Mouse (Mus musculus) midbrain, embryonic 10.5 days (tissue): ENCODE data around the gene Rgs10. TPM values are rescaled to one million over a fixed set of nuclear protein-coding genes. Genes with fewer than 3 reads are reported as not detected.

Experiments used
- DNase-seq: peaks from one replicate; pipeline ENCODE4 v3.0.0-alpha.2; 2017; ENCODE audit warnings: low spot score
- H3K27ac ChIP-seq: fragments of 300-500 bp; sonication (generic); replicated peaks from 2 replicates; pipeline ENCODE4 v1.5.1; 2016; ENCODE audit warnings: mild to moderate bottlenecking
- H3K27me3 ChIP-seq: fragments of 300-500 bp; sonication (generic); 2 replicates; pipeline ENCODE4 v1.6.1; 2016; ENCODE audit warnings: low read depth, mild to moderate bottlenecking; ENCODE audit not compliant: poor library complexity, severe bottlenecking
- H3K36me3 ChIP-seq: fragments of 300-500 bp; sonication (generic); 2 replicates; pipeline ENCODE4 v1.6.1; 2016; ENCODE audit warnings: mild to moderate bottlenecking, moderate library complexity
- H3K4me1 ChIP-seq: fragments of 300-500 bp; sonication (generic); 2 replicates; pipeline ENCODE4 v1.6.1; 2016
- H3K4me3 ChIP-seq: fragments of 300-500 bp; sonication (generic); 2 replicates; pipeline ENCODE4 v1.5.1; 2016; ENCODE audit warnings: mild to moderate bottlenecking, moderate library complexity
- H3K9me3 ChIP-seq: fragments of 300-500 bp; sonication (generic); replicated peaks from 2 replicates; pipeline ENCODE4 v1.6.1; 2016; ENCODE audit warnings: mild to moderate bottlenecking
- WGBS: fragments of 180-500 bp; shearing (Covaris S2); methylation state at CpG from one replicate; pipeline ENCODE4 v1.1.7; 2016; 5-methylcytosine and 5-hydroxymethylcytosine counted together
- polyA plus RNA-seq: library from polyadenylated mRNA; unstranded; fragments of >200 nt; fragmentation: Nextera tagmentation; extraction: Ambion mirVana; gene quantifications from 2 replicates; pipeline ENCODE4 v1.2.1, GENCODE M21; 2016

Rgs10 gene
- polyA plus RNA-seq, 1 experiment from 2014 or later = 6.0 TPM

DNA sequence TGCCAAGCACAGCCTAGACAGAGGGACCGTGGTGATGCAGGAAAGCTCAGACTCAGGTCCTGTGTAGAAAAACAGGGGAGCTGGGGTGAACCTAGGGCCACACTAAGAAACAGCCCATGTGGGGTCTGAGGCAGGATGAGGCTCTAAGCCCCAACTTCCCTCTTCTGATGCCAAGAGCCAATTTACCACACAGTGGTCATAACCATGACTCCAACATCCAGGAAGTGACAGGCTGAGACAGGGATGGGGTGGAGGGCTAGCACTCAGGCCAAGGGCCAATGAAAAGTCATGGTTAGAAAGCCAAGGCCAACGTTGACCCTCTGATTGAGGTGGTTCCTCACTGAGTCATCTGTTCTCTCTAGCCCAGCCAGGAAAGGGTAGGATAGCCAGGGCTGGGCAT lies 37.6 kb downstream of the Rgs10 start:
- WGBS = 87% methylated on average over 2 of the region's 2 CpGs
- Histone ChIP-seq H3K4me1 (peaks cover 3% of the 10 kb centered on the region; the same call in 1 of the 2 replicates), H3K36me3 (no peaks in the 10 kb centered on the region), H3K27me3 (no peaks in the 10 kb centered on the region), H3K9me3 (no peaks in the 10 kb centered on the region), H3K27ac (no peak overlapping the region), H3K4me3 (no peak overlapping the region)
- DNase-seq = no peak

DNA sequence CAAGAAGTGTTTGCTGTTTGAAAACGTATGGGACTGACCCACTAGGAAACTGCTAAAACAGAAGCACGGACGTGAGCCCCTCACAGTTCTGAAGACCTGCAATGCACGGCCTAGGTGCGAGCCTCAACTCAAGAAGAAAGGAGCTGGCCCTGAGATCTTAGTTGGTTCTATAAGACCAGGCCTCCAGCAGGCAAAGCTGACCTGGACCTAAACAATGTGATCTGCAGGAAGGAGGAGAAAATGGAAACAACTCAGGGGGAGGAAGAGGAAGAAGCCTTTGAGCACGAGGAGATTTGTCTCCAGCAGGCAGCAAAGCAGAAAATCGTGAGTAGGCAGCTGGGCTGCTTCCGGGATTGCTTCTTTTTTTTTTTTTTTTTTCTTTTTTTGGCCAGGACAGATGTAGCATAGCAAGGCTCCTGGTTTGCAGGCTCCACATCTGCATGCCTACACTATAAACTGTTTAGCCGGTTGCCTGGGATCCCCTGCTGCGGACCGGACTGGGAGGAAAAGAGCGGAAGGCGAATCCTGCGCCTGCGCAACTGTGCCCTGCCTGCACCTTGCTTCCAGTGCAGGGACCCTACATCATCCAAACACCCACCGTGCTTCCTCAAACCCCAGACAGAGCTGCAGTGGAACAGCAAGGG lies 39.3 kb downstream of the Rgs10 start:
- Histone ChIP-seq H3K36me3 (no peaks in the 10 kb centered on the region), H3K9me3 (no peaks in the 10 kb centered on the region), H3K27me3 (no peaks in the 10 kb centered on the region), H3K4me1 (peaks cover 3% of the 10 kb centered on the region; the same call in 1 of the 2 replicates), H3K27ac (no peak overlapping the region; the same call in 1 of the 2 replicates), H3K4me3 (no peak overlapping the region)
- DNase-seq = no peak
- WGBS = 63% methylated on average over 16 of the region's 16 CpGs

DNA sequence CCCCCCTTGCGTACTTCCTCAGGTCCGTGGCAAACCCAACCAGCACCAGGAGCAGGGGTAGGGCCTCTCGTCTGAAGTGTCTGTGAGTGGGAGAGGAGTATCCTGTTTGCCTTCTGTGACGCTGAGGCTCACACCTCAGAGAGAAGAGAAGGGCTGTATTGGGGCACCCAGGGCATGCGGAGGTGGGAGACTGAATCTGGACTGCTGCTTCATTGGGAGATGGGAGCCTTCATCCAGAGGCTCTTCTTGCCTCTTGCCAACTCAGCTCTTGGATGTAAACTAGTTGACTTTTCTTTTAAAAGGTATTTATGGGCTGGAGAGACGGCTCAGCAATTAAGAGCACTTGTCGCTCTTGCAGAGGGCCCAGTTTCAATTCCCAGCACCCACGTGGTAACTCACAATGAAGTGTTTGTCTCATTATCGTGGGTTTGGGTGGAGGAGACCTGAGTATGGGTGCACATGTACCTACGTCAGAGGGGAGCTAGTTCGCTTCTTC lies 42.3 kb downstream of the Rgs10 start:
- Histone ChIP-seq H3K4me3 (no peak overlapping the region), H3K27ac (no peak overlapping the region), H3K9me3 (0 out of 2 replicates have a peak, but pooled peaks cover 3% of the 10 kb centered on the region), H3K27me3 (no peaks in the 10 kb centered on the region), H3K4me1 (peaks cover 3% of the 10 kb centered on the region; the same call in 1 of the 2 replicates), H3K36me3 (0 out of 2 replicates have a peak, but pooled peaks cover 2% of the 10 kb centered on the region)
- no peak for DNase-seq
- WGBS = 88% methylated on average over 11 of the region's 11 CpGs

DNA sequence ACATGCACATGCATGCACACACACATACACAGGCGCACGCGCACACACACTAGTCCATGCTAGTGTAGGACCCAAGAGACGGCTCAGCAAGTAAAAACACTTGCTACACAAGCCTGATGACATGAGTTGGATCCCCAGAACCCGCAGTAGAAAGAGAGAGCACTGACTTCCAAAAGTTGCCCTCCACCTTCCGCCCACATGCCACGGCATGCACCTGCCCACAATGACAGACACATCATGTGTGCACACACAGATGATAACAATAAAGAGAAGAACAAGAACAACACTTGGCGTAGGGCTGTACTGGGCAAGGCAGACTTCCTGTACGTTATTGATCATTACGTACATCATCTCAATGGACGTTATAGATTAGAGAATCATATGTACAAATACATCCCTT lies 44.4 kb downstream of the Rgs10 start:
- Histone ChIP-seq H3K27me3 (no peaks in the 10 kb centered on the region), H3K36me3 (0 out of 2 replicates have a peak, but pooled peaks cover 2% of the 10 kb centered on the region), H3K4me3 (no peak overlapping the region), H3K9me3 (0 out of 2 replicates have a peak, but pooled peaks cover 3% of the 10 kb centered on the region), H3K4me1 (no peaks in the 10 kb centered on the region), H3K27ac (no peak overlapping the region)
- no peak for DNase-seq
- WGBS = 96% methylated on average over 11 of the region's 11 CpGs

DNA sequence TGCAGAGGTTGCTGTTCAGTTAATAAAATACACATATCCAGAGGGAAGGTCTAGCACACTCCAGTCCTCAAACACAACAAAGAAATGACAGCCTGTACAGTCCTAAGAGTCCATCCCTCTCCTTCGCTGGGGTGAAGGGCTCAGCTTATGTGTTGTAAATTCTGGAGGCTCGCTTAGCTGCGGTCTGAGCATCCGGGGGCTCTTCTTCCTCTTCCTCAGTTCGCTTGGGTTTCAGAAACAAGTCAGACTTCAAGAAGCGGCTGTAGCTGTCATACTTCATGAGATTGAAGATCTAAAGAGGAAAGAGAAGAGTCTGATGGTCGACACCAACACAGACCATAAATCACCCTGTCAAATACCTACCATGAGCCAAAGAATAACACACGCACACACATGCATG lies 44.8 kb downstream of the Rgs10 start:
- no peak for DNase-seq
- no peak overlapping the region for H3K4me3 ChIP-seq
- H3K27ac ChIP-seq = no peak overlapping the region
- WGBS = 92% methylated on average over 8 of the region's 8 CpGs
- no peaks in the 10 kb centered on the region for H3K4me1 ChIP-seq
- 0 out of 2 replicates have a peak, but pooled peaks cover 3% of the 10 kb centered on the region for H3K9me3 ChIP-seq
- H3K27me3 ChIP-seq = no peaks in the 10 kb centered on the region
- 0 out of 2 replicates have a peak, but pooled peaks cover 2% of the 10 kb centered on the region for H3K36me3 ChIP-seq

DNA sequence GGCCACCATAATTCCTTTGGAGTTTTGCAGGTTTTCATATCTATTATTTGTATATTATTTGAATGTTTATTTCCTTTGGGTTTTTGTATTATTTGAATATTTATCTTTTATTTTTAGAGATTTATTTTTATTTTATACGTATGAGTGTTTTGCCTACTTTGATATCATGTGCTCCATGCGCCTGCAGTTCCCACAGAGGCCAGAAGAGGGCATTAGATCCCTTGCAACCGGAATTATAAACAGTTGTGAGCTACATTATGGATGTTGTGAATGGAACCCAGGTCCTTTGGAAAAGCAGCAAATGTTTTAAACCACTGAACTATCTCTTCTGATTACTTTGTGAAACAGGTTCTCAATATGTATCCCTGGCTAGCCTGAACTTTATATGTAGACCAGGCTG lies 46.2 kb downstream of the Rgs10 start:
- 51% methylated on average over 3 of the region's 3 CpGs for WGBS
- no peak overlapping the region for H3K27ac ChIP-seq
- H3K36me3 ChIP-seq = 0 out of 2 replicates have a peak, but pooled peaks cover 2% of the 10 kb centered on the region
- H3K27me3 ChIP-seq = no peaks in the 10 kb centered on the region
- DNase-seq = peak; percentile 35
- no peak overlapping the region for H3K4me3 ChIP-seq
- H3K4me1 ChIP-seq = no peaks in the 10 kb centered on the region
- H3K9me3 ChIP-seq = 0 out of 2 replicates have a peak, but pooled peaks cover 3% of the 10 kb centered on the region

DNA sequence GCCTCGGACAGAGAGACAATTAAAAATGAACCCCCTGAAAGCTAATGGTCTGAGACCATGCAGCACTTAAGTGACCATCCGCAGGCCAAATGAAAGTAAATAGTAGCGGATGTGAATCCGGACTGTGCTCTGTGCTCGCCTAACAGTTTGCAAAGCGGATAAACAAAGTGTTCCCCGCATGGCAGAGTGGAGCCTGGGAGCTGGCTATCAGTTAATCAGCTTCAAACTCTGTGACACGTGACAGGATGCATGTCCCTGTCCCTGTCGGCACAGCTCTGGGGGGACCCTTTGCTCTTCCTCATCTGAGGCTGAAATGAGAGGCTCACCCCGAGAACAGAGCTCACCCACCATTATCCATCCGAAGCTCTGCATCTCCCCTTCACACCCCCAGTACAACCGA lies 49.2 kb downstream of the Rgs10 start:
- Histone ChIP-seq H3K9me3 (0 out of 2 replicates have a peak, but pooled peaks cover 3% of the 10 kb centered on the region), H3K27ac (no peak overlapping the region), H3K4me3 (no peak overlapping the region), H3K36me3 (0 out of 2 replicates have a peak, but pooled peaks cover 2% of the 10 kb centered on the region), H3K27me3 (no peaks in the 10 kb centered on the region), H3K4me1 (no peaks in the 10 kb centered on the region)
- 87% methylated on average over 12 of the region's 12 CpGs for WGBS
- no peak for DNase-seq

DNA sequence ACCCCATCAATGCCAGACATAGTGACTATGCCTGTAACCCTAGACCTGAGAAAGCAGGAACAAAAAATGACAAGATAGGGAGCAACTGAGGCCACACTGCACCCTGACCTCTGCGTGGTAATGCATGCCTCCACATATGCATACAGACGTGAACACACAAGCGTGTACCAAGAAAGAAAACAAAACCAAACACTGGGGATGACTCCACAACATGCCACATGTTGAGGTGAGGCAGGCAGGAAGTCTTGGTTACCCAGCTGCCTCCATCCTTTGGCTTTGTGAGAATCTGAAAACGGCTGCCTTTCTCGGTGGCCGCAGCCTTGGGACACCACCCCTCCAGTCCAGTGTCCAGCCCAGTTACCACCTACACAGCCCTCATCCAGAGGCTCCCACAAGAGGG lies 49.7 kb downstream of the Rgs10 start:
- whole genome bisulfite sequencing = 85% methylated on average over 6 of the region's 6 CpGs
- no peak overlapping the region for H3K27ac ChIP-seq
- H3K9me3 ChIP-seq = 0 out of 2 replicates have a peak, but pooled peaks cover 3% of the 10 kb centered on the region
- H3K4me1 ChIP-seq = no peaks in the 10 kb centered on the region
- H3K4me3 ChIP-seq = no peak overlapping the region
- H3K27me3 ChIP-seq = no peaks in the 10 kb centered on the region
- no peak for DNase-seq
- H3K36me3 ChIP-seq = 0 out of 2 replicates have a peak, but pooled peaks cover 2% of the 10 kb centered on the region

DNA sequence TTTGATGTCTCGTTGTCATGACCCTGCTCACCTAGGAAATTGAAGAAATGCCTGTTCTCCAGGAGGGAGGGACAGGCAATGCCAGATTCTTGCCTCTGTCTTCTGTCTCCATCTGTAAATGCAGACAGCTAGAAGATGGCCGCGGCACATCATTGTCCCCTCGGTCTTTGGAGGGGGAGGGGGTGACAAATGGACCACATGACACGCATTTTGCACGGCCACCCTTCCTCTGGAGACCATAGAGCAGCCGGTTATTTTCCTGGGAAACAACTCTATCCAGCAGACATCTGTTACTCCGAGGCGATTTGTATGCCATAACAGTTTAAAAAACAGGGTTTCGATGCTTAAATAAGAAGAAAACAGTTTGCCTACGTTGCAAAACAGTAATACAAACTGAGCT lies 51.9 kb downstream of the Rgs10 start:
- Histone ChIP-seq H3K36me3 (no peaks in the 10 kb centered on the region), H3K27me3 (no peaks in the 10 kb centered on the region), H3K9me3 (no peaks in the 10 kb centered on the region), H3K27ac (no peak overlapping the region), H3K4me1 (no peaks in the 10 kb centered on the region), H3K4me3 (no peak overlapping the region)
- no peak for DNase-seq
- 90% methylated on average over 11 of the region's 11 CpGs for WGBS

DNA sequence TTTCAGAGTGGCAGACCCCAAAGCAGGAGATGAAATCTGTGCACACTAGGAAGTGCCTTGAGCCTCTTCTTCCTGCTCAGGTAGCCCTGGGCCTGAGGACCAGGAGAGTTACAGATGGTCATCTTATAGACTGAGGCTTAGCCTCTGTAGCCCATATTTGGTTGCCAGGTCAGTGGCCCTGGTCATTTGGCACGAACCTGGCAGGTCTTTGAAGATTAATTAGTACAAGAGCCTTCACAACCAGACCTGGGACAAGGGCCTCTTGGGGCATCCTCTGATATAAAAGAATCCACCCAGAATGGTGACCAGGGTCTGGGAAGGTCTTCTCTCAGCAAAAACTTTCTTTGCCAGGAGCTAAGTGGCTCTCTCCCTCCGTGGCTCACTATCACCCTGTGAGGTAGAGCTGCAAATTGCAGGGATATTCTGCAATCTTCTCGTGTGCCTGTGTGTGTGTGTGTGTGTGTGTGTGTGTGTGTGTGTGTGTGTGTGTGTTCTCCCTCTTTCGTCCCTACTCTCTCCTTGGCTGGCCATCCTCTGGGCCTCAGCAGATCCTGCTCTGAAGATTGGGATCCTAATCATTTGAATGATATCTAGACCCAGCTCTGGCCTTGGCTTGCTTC lies 53.4 kb downstream of the Rgs10 start:
- Histone ChIP-seq H3K36me3 (no peaks in the 10 kb centered on the region), H3K4me1 (no peaks in the 10 kb centered on the region), H3K4me3 (no peak overlapping the region), H3K27ac (no peak overlapping the region), H3K27me3 (no peaks in the 10 kb centered on the region), H3K9me3 (no peaks in the 10 kb centered on the region)
- 76% methylated on average over 4 of the region's 4 CpGs for WGBS
- no peak for DNase-seq

DNA sequence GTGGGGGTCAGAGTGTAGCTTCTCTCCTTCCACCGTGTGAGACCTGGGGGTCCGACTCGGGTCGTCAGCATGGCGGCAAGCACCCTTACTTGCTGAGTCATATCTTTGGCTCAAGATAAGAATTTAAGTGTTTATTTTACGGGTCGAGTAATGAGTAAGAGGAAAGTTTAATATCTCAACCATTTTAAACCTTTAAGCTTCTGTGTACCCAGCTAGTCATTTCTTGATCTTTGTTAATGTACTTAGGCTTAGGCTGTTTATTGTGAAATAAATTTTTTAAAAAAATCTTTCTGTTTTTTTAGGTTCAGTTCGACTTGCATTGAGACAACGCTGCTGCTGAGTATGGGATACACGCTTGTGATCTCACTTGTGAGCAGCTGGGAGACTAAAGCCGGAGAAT lies 54.0 kb downstream of the Rgs10 start:
- no peaks in the 10 kb centered on the region for H3K36me3 ChIP-seq
- H3K4me3 ChIP-seq = no peak overlapping the region
- 91% methylated on average over 11 of the region's 11 CpGs for WGBS
- no peaks in the 10 kb centered on the region for H3K4me1 ChIP-seq
- H3K9me3 ChIP-seq = no peaks in the 10 kb centered on the region
- no peak for DNase-seq
- no peaks in the 10 kb centered on the region for H3K27me3 ChIP-seq
- no peak overlapping the region for H3K27ac ChIP-seq

DNA sequence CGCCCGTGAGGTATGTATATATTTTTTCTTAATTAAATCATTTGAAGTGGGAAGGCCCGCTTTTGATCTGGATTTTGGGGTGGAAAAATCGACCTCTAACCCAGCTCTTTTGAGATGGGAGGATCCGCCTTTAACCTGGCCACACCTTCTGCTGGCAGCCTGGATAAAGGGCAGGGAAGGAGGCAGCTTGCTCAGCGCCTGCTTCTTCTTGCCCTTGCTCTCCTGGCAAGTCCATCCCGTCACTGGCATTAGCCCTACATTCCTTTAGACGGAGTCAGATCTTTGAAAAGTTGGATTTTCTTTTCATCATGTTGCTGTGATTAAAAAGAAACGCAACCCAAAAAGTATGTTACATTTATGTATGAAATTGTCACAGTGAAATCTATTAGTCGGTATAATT lies 54.8 kb downstream of the Rgs10 start:
- Histone ChIP-seq H3K27ac (no peak overlapping the region), H3K9me3 (no peaks in the 10 kb centered on the region), H3K4me3 (no peak overlapping the region), H3K27me3 (no peaks in the 10 kb centered on the region), H3K4me1 (no peaks in the 10 kb centered on the region), H3K36me3 (no peaks in the 10 kb centered on the region)
- 76% methylated on average over 10 of the region's 10 CpGs for WGBS
- DNase-seq = no peak

DNA sequence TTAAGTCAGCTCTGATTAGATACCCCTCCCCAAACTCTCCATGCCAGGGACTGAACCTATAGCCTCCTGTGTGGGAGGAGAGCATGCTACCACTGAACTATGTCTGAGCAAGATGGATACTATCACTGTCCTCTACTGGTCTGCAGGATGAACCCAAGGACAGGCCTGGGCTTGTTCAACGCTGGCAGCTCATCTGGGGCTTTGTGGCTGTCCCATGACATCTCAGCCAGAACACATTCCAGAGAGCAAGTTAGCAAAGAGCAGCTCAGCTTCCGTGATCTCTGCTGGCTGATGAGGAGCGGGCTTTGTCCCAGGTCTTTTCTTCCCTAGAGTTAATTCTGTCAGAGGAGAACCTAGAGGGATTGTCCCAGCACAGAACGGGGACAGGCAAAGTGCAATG lies 55.6 kb downstream of the Rgs10 start:
- DNase-seq = no peak
- no peaks in the 10 kb centered on the region for H3K4me1 ChIP-seq
- no peaks in the 10 kb centered on the region for H3K9me3 ChIP-seq
- no peak overlapping the region for H3K27ac ChIP-seq
- no peak overlapping the region for H3K4me3 ChIP-seq
- H3K27me3 ChIP-seq = no peaks in the 10 kb centered on the region
- 64% methylated on average over 4 of the region's 4 CpGs for WGBS
- no peaks in the 10 kb centered on the region for H3K36me3 ChIP-seq
